Mouse (Mus musculus) ES-E14 (cell line): ENCODE measurements around the gene Wsb1. TPM values are rescaled to one million over a fixed set of nuclear protein-coding genes. Genes with fewer than 3 reads are reported as not detected.

ENCODE experiments used
- DNase-seq: peaks from one replicate; pipeline ENCODE4 v3.0.0-alpha.2; 2013; ENCODE audit warnings: low read depth, low spot score
- H3K27ac ChIP-seq: 2 replicates; pipeline ENCODE4 v1.5.1; 2012; ENCODE audit warnings: low read depth, mild to moderate bottlenecking, low read length, moderate library complexity, mixed read lengths; ENCODE audit not compliant: poor library complexity, insufficient read depth, severe bottlenecking
- H3K36me3 ChIP-seq: 2 replicates; pipeline ENCODE4 v1.6.1; 2012; ENCODE audit warnings: mild to moderate bottlenecking, low read length, moderate library complexity, mixed read lengths; ENCODE audit not compliant: control insufficient read depth, poor library complexity, insufficient read depth, severe bottlenecking
- H3K4me1 ChIP-seq, 2 experiments: fragments of 150-350 bp in 1 of 2; sonication (generic) in 1 of 2; 2 replicates each; pipeline ENCODE4 v1.6.1; 2012; ENCODE audit warnings: low read length in 2 of 2, mild to moderate bottlenecking in 1 of 2, mixed read lengths in 1 of 2; ENCODE audit not compliant: control insufficient read depth in 2 of 2, insufficient read depth in 2 of 2, poor library complexity in 1 of 2
- H3K4me3 ChIP-seq, 2 experiments: fragments of 150-350 bp in 1 of 2; sonication (generic) in 1 of 2; 2 replicates each; pipeline ENCODE4 v1.5.1; 2012; ENCODE audit warnings: low read length in 2 of 2, low read depth in 1 of 2, mild to moderate bottlenecking in 1 of 2, mixed read lengths in 1 of 2; ENCODE audit not compliant: insufficient read depth in 1 of 2, poor library complexity in 1 of 2, severe bottlenecking in 1 of 2
- H3K9ac ChIP-seq: 2 replicates; pipeline ENCODE4 v1.6.1; 2012; ENCODE audit warnings: low read depth, mild to moderate bottlenecking, low read length, mixed read lengths; ENCODE audit not compliant: poor library complexity, insufficient read depth, severe bottlenecking
- H3K9me3 ChIP-seq: fragments of 150-350 bp; sonication (generic); 2 replicates; pipeline ENCODE4 v1.6.1; 2012; ENCODE audit warnings: low read depth, mild to moderate bottlenecking, low read length; ENCODE audit not compliant: control insufficient read depth, insufficient read depth
- CHD2 ChIP-seq: IDR thresholded peaks from 2 replicates; pipeline ENCODE4 v1.6.1; 2014; ENCODE audit warnings: mild to moderate bottlenecking, low read depth, low read length, inconsistent platforms
- HCFC1 ChIP-seq: IDR thresholded peaks from 2 replicates; pipeline ENCODE4 v1.6.1; 2012; ENCODE audit warnings: low read length, inconsistent platforms, borderline replicate concordance; ENCODE audit not compliant: insufficient read depth
- MAFK ChIP-seq: IDR thresholded peaks from 2 replicates; pipeline ENCODE4 v1.6.1; 2014; ENCODE audit warnings: mild to moderate bottlenecking, low read depth, low read length, inconsistent platforms; ENCODE audit not compliant: insufficient read depth
- ZC3H11A ChIP-seq: IDR thresholded peaks from 2 replicates; pipeline ENCODE4 v1.6.1; 2012; ENCODE audit warnings: low read depth, mild to moderate bottlenecking, inconsistent platforms, low read length, borderline replicate concordance
- ZNF384 ChIP-seq: IDR thresholded peaks from 2 replicates; pipeline ENCODE4 v1.6.1; 2012; ENCODE audit warnings: low read depth, low read length, inconsistent platforms
- in situ Hi-C, 2 experiments: fragments of 600-800 bp; cut with MboI; formaldehyde crosslinking; loops; one replicate each; pipeline ENCODE4 v1.15.1; 2025; ENCODE audit warnings: low sequenced_read_pairs in 2 of 2, inconsistent platforms in 1 of 2; ENCODE audit not compliant: unreplicated experiment in 2 of 2
- total RNA-seq: library from RNA; depleted of rRNA; stranded (reverse); fragments of 300-350 nt; gene quantifications from 2 replicates; pipeline ENCODE4 v1.2.3, GENCODE M21; 2012

The Wsb1 gene
- total RNA-seq, 1 experiment = 75.5 TPM

- TF ChIP-seq ZNF384 = no peak
- TF ChIP-seq ZC3H11A = no peak
- no peak for TF ChIP-seq HCFC1
- TF ChIP-seq MAFK = no peak
- TF ChIP-seq CHD2 = no peak
- in situ Hi-C loops = no loop called here
- no peak for DNase-seq
- H3K4me3 ChIP-seq = no peak overlapping the region
- no peak overlapping the region for H3K27ac ChIP-seq
- H3K36me3 ChIP-seq = no peaks in the 10 kb centered on the region
- H3K9ac ChIP-seq = no peak overlapping the region
- H3K9me3 ChIP-seq = no peaks in the 10 kb centered on the region
- peaks cover 0 to 3% of the 10 kb centered on the region in 2 experiments; a peak in 1 of 4 replicates for H3K4me1 ChIP-seq
Observed at GRCm38 (mm10) chr11:79279732-79280405, 25.4 kb upstream of the Wsb1 start.

GRCm38 (mm10) chr11:79273757-79274156 is 19.3 kb upstream of the Wsb1 start:
- no peak overlapping the region for H3K4me3 ChIP-seq
- H3K9ac ChIP-seq = no peak overlapping the region
- H3K36me3 ChIP-seq = no peaks in the 10 kb centered on the region
- no peak overlapping the region for H3K27ac ChIP-seq
- no peak for TF ChIP-seq ZC3H11A
- no peak for TF ChIP-seq CHD2
- no peak for TF ChIP-seq ZNF384
- no peak for TF ChIP-seq MAFK
- TF ChIP-seq HCFC1 = no peak
- in situ Hi-C loops = no loop called here
- no peak for DNase-seq
- H3K4me1 ChIP-seq = peaks cover 0 to 3% of the 10 kb centered on the region in 2 experiments; a peak in 1 of 4 replicates
- no peaks in the 10 kb centered on the region for H3K9me3 ChIP-seq

DNA sequence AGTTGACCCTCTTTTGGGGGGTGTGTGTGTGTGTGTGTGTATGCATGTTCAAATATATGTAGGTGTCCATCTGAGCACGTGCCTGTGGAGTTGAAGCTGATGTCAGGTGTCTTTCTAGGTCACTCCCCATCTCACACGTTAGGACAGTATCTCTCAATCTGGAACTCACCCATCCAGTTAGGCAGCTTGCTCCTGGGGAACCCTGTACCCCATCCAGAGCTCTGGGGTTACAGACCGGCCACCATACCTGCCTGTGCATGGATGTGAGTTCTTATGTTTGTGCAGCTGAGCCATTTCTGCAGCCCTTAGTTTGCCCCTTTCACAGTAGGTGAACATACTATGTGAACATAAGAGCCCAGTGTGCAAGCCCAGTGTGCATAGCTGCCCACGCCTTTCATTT is 18.6 kb upstream of the Wsb1 start:
- Histone ChIP-seq H3K36me3 (no peaks in the 10 kb centered on the region), H3K27ac (no peak overlapping the region), H3K4me1 (no peaks in the 10 kb centered on the region), H3K9me3 (no peaks in the 10 kb centered on the region), H3K9ac (no peak overlapping the region), H3K4me3 (no peak overlapping the region)
- in situ Hi-C loops = no loop called here
- TF ChIP-seq CHD2 (no peak), MAFK (no peak), HCFC1 (no peak), ZC3H11A (no peak), ZNF384 (no peak)
- DNase-seq = no peak

DNA sequence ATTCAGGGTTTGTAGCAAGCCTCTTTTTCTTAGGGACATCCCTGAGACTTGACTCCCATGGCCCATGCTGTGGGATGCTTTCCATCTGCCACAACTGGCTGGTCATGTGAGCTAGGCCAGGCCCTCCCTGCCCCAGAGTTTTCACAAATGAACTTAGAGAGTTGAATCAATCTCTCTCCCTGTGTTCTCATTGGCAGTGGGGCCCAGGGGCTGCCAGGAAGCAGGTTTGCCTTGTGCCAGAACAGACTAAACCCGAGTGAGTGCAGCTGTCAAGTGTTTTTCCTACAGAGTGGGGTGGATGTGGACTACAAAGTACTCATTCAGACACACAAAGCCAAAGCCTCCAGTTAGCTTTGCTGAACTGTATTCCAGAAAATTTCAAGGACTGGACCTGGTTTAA is 12.7 kb upstream of the Wsb1 start:
- no peak for TF ChIP-seq ZC3H11A
- TF ChIP-seq ZNF384 = no peak
- no peak for TF ChIP-seq MAFK
- no peak for TF ChIP-seq CHD2
- Histone ChIP-seq H3K9me3 (no peaks in the 10 kb centered on the region), H3K9ac (no peak overlapping the region), H3K36me3 (no peaks in the 10 kb centered on the region), H3K4me3 (no peak overlapping the region), H3K27ac (no peak overlapping the region), H3K4me1 (no peaks in the 10 kb centered on the region)
- DNase-seq = no peak
- in situ Hi-C loops = no loop called here
